20 mouse cellular contexts compared by ENCODE assay signal in genomic region chr17:28913200-28913599, GRCm38 (mm10). TPM values are rescaled to one million over a fixed set of nuclear protein-coding genes. Genes with fewer than 3 reads are reported as not detected.
DNase-seq lines count a peak whose midpoint lies in the region; ATAC-seq and TF ChIP-seq lines count a peak whose summit lies in the region.
"Had no signal": no experiment of that assay in that cellular context is flagged by ENCODE, and none has a peak within 500 bp of the region (broad histone marks: within the 10 kb centered on the region; RNA-seq: fewer than 3 reads in every experiment).

No protein-coding gene starts in this region.

- peaks cover 2% of the 10 kb centered on the region; the same call in 1 of the 2 replicates for H3K27me3 ChIP-seq in kidney, embryonic 14.5 days (ENCODE audit: control insufficient read depth, insufficient read depth, low read length)
- H3K27me3 ChIP-seq in kidney, postnatal 0 days (ENCODE audit: insufficient read depth, low read length), result no peaks in the 10 kb centered on the region
- H3K27me3 ChIP-seq in midbrain, postnatal 0 days (ENCODE audit: insufficient read depth, low read length), result no peaks in the 10 kb centered on the region
- H3K27me3 ChIP-seq: lung, embryonic 15.5 days had no signal

- H3K9me3 ChIP-seq in kidney, embryonic 14.5 days (ENCODE audit: control insufficient read depth, low read length), result no peaks in the 10 kb centered on the region
- no peaks in the 10 kb centered on the region for H3K9me3 ChIP-seq in kidney, postnatal 0 days (replicated peaks; ENCODE audit: low read length)
- no peaks in the 10 kb centered on the region for H3K9me3 ChIP-seq in midbrain, postnatal 0 days (ENCODE audit: low read length)
- H3K9me3 ChIP-seq: embryonic facial prominence, embryonic 15.5 days; hindbrain, embryonic 10.5 days; limb, embryonic 10.5 days; lung, embryonic 15.5 days; neural tube, embryonic 12.5 days had no signal

- no peak for ATAC-seq in kidney, embryonic 14.5 days (ENCODE audit: low FRiP score, low TSS enrichment)
- ATAC-seq in kidney, postnatal 0 days (replicated peaks; ENCODE audit: low FRiP score, low read depth), result peak; percentile 33; the same call in 1 of the 2 replicates
- no peak for ATAC-seq in inflammation-experienced regulatory T-cells, adult 6 months
- no peak for ATAC-seq in midbrain, postnatal 0 days (ENCODE audit: low FRiP score)
- ATAC-seq: forebrain, postnatal 0 days had no signal

- H3K4me2 ChIP-seq in kidney, embryonic 14.5 days (replicated peaks; ENCODE audit: low read depth, low read length), result no peak overlapping the region
- no peak overlapping the region for H3K4me2 ChIP-seq in kidney, postnatal 0 days (ENCODE audit: low read length)
- no peak overlapping the region for H3K4me2 ChIP-seq in midbrain, postnatal 0 days (ENCODE audit: low read depth, low read length, poor library complexity, severe bottlenecking)
- H3K4me2 ChIP-seq: embryonic facial prominence, embryonic 15.5 days; lung, embryonic 15.5 days; neural tube, embryonic 12.5 days had no signal

- no peaks in the 10 kb centered on the region; the same call in 1 of the 2 replicates for H3K4me1 ChIP-seq in kidney, embryonic 14.5 days (ENCODE audit: control insufficient read depth, insufficient read depth, low read length)
- H3K4me1 ChIP-seq in kidney, postnatal 0 days (replicated peaks; ENCODE audit: insufficient read depth, low read length), result peaks cover 6% of the 10 kb centered on the region; the same call in 1 of the 2 replicates
- H3K4me1 ChIP-seq in midbrain, postnatal 0 days (ENCODE audit: insufficient read depth, low read length), result peaks cover 3% of the 10 kb centered on the region; the same call in 1 of the 2 replicates

- no peaks in the 10 kb centered on the region for H3K36me3 ChIP-seq in kidney, embryonic 14.5 days (ENCODE audit: control insufficient read depth, insufficient read depth, low read length)
- H3K36me3 ChIP-seq in kidney, postnatal 0 days (ENCODE audit: insufficient read depth, low read length), result no peaks in the 10 kb centered on the region
- no peaks in the 10 kb centered on the region for H3K36me3 ChIP-seq in midbrain, postnatal 0 days (ENCODE audit: insufficient read depth, low read length)
- H3K36me3 ChIP-seq: embryonic facial prominence, embryonic 15.5 days; hindbrain, embryonic 10.5 days; limb, embryonic 10.5 days; lung, embryonic 15.5 days; neural tube, embryonic 12.5 days had no signal

- no peak for TF ChIP-seq CTCF in kidney, postnatal 0 days (IDR thresholded peaks at IDR 0.05; ENCODE audit: low read depth)
- no peak for TF ChIP-seq CTCF in midbrain, postnatal 0 days (IDR thresholded peaks at IDR 0.05)

- 79% methylated on average over 5 of the region's 5 CpGs for WGBS in kidney, embryonic 14.5 days
- 67% methylated on average over 5 of the region's 5 CpGs for WGBS in kidney, postnatal 0 days
- WGBS in midbrain, postnatal 0 days, result 79% methylated on average over 5 of the region's 5 CpGs

- H3K4me3 ChIP-seq in kidney, embryonic 14.5 days (ENCODE audit: low read length), result no peak overlapping the region
- H3K4me3 ChIP-seq in kidney, postnatal 0 days (replicated peaks; ENCODE audit: low read depth, low read length), result no peak overlapping the region
- H3K4me3 ChIP-seq in midbrain, postnatal 0 days (ENCODE audit: low read depth, low read length), result no peak overlapping the region
- H3K4me3 ChIP-seq: embryonic facial prominence, embryonic 15.5 days; hindbrain, embryonic 10.5 days; limb, embryonic 10.5 days; lung, embryonic 15.5 days; neural tube, embryonic 12.5 days had no signal

- DNase-seq in kidney, adult 11 months, result peak; percentile 75
- peak; percentile 95 for DNase-seq in 3T3-L1 (ENCODE audit: low read depth, low spot score)
- peak; percentile 79 for DNase-seq in adrenal gland, adult 2 months
- DNase-seq in kidney, postnatal 0 days (ENCODE audit: low spot score), result no peak
- no peak for DNase-seq in urinary bladder, postnatal 14 days (ENCODE audit: low spot score)
- no peak for DNase-seq in midbrain, postnatal 0 days (ENCODE audit: low spot score)
- DNase-seq: cerebellum, postnatal 36 days; forebrain, postnatal 0 days; layer of hippocampus, adult 9-11 months; midbrain, embryonic 14.5 days; right cerebral cortex, adult 18-20 months; thymus, postnatal 25 days had no signal

- H3K27ac ChIP-seq in kidney, embryonic 14.5 days (ENCODE audit: low read depth, low read length), result no peak overlapping the region
- no peak overlapping the region for H3K27ac ChIP-seq in kidney, postnatal 0 days
- H3K27ac ChIP-seq in midbrain, postnatal 0 days (ENCODE audit: low read depth, low read length), result no peak overlapping the region
- H3K27ac ChIP-seq: embryonic facial prominence, embryonic 15.5 days; hindbrain, embryonic 10.5 days; limb, embryonic 10.5 days; lung, embryonic 15.5 days; neural tube, embryonic 12.5 days had no signal

- H3K9ac ChIP-seq in kidney, embryonic 14.5 days (ENCODE audit: low read depth, low read length), result no peak overlapping the region
- H3K9ac ChIP-seq in kidney, postnatal 0 days (ENCODE audit: low read depth, low read length), result no peak overlapping the region
- H3K9ac ChIP-seq in midbrain, postnatal 0 days (replicated peaks; ENCODE audit: low read length, poor library complexity, severe bottlenecking), result no peak overlapping the region
- H3K9ac ChIP-seq: embryonic facial prominence, embryonic 15.5 days; forebrain, postnatal 0 days; lung, embryonic 15.5 days; neural tube, embryonic 12.5 days had no signal

RNA-seq across cellular contexts. Expression of gene 4930539E08Rik, which starts 1.9 kb away (rescaled TPM):
- polyA plus RNA-seq in kidney, embryonic 14.5 days (2014; fragmentation: Nextera tagmentation; extraction: Ambion mirVana), result 0.46 and 0.62 TPM in 2 replicates
- total RNA-seq in adrenal gland, adult 2 months (2021), result not detected
- 0.03 TPM in 1 of 2 replicates, not detected in the other for polyA plus RNA-seq in adrenal gland, adult 2 months (2012; rRNA removed)
- 0.24 and 0.41 TPM in 2 replicates for polyA plus RNA-seq in kidney, postnatal 0 days (2015; fragmentation: Nextera tagmentation; extraction: Ambion mirVana)
- 1 to 10 TPM in 2 of 3 experiments, under 1 TPM in 1; 0.25 to 3.2 (median 2.7) TPM for polyA plus RNA-seq in inflammation-experienced regulatory T-cells, adult 6 months (2017; shearing (Covaris generic))
- total RNA-seq in midbrain, postnatal 0 days (2014; rRNA removed), result 9.8 and 32.9 TPM in 2 replicates
- polyA plus RNA-seq in midbrain, postnatal 0 days (2015; fragmentation: Nextera tagmentation; extraction: Ambion mirVana), result 4.3 and 4.5 TPM in 2 replicates

RNA-seq across cellular contexts. Expression of gene Pxt1, which starts 30.4 kb away (rescaled TPM):
- 0.28 TPM in 1 of 2 replicates, not detected in the other for polyA plus RNA-seq in kidney, embryonic 14.5 days (2014; fragmentation: Nextera tagmentation; extraction: Ambion mirVana)
- not detected for total RNA-seq in adrenal gland, adult 2 months (2021)
- polyA plus RNA-seq in adrenal gland, adult 2 months (2012; rRNA removed), result 0.80 and 1.0 TPM in 2 replicates
- not detected in 2 replicates for polyA plus RNA-seq in kidney, postnatal 0 days (2015; fragmentation: Nextera tagmentation; extraction: Ambion mirVana)
- polyA plus RNA-seq in inflammation-experienced regulatory T-cells, adult 6 months (2017; shearing (Covaris generic)), result not detected
- 0.49 TPM in 1 of 2 replicates, not detected in the other for total RNA-seq in midbrain, postnatal 0 days (2014; rRNA removed)
- 0.15 TPM in 1 of 2 replicates, not detected in the other for polyA plus RNA-seq in midbrain, postnatal 0 days (2015; fragmentation: Nextera tagmentation; extraction: Ambion mirVana)
- total RNA-seq: forebrain, postnatal 0 days; granulocyte monocyte progenitor cell, adult 5-6 weeks had no signal
- polyA plus RNA-seq: forebrain, postnatal 0 days; midbrain, embryonic 14.5 days; neural tube, embryonic 12.5 days had no signal

RNA-seq across cellular contexts. Expression of gene Kctd20, which starts 38.5 kb away (rescaled TPM):
- 43.4 and 83.7 TPM in 2 replicates for polyA plus RNA-seq in kidney, embryonic 14.5 days (2014; fragmentation: Nextera tagmentation; extraction: Ambion mirVana)
- 10 to 100 TPM; 48.2 to 63.7 TPM for total RNA-seq in adrenal gland, adult 2 months (2021)
- 23.5 and 32.7 TPM in 2 replicates for polyA plus RNA-seq in adrenal gland, adult 2 months (2012; rRNA removed)
- 54.5 and 58.8 TPM in 2 replicates for polyA plus RNA-seq in kidney, postnatal 0 days (2015; fragmentation: Nextera tagmentation; extraction: Ambion mirVana)
- polyA plus RNA-seq in inflammation-experienced regulatory T-cells, adult 6 months (2017; shearing (Covaris generic)), result 10 to 100 TPM; 34.6 to 46.0 (median 39.5) TPM
- total RNA-seq in midbrain, postnatal 0 days (2014; rRNA removed), result 60.0 and 64.9 TPM in 2 replicates
- polyA plus RNA-seq in midbrain, postnatal 0 days (2015; fragmentation: Nextera tagmentation; extraction: Ambion mirVana), result 63.2 and 63.8 TPM in 2 replicates

RNA-seq across cellular contexts. Expression of gene Pnpla1, which starts 55.0 kb away (rescaled TPM):
- polyA plus RNA-seq in kidney, embryonic 14.5 days (2014; fragmentation: Nextera tagmentation; extraction: Ambion mirVana), result not detected in 2 replicates
- total RNA-seq in adrenal gland, adult 2 months (2021), result under 1 TPM in 1 of 2 experiments, not detected in 1; 0.52 TPM
- 0.04 and 0.09 TPM in 2 replicates for polyA plus RNA-seq in adrenal gland, adult 2 months (2012; rRNA removed)
- polyA plus RNA-seq in kidney, postnatal 0 days (2015; fragmentation: Nextera tagmentation; extraction: Ambion mirVana), result not detected in 2 replicates
- not detected for polyA plus RNA-seq in inflammation-experienced regulatory T-cells, adult 6 months (2017; shearing (Covaris generic))
- total RNA-seq in midbrain, postnatal 0 days (2014; rRNA removed), result 0.05 and 0.14 TPM in 2 replicates
- 0.07 TPM in 1 of 2 replicates, not detected in the other for polyA plus RNA-seq in midbrain, postnatal 0 days (2015; fragmentation: Nextera tagmentation; extraction: Ambion mirVana)
- total RNA-seq: forebrain, postnatal 0 days had no signal
- polyA plus RNA-seq: hindbrain, embryonic 10.5 days; lung, embryonic 15.5 days; midbrain, embryonic 14.5 days; neural tube, embryonic 12.5 days had no signal

Comparison
In these comparisons a context has a peak if more than half of its experiments do, and no peak if none do; other contexts are left out.
1. DNase-seq: peak in kidney, adult 11 months (single experiment), 3T3-L1 (single experiment) and adrenal gland, adult 2 months (single experiment); none in kidney, postnatal 0 days (single experiment), urinary bladder, postnatal 14 days (single experiment) and midbrain, postnatal 0 days (single experiment).